Mouse (Mus musculus) heart, embryonic 13.5 days (tissue): ENCODE measurements around the gene Cntfr. TPM values are rescaled to one million over a fixed set of nuclear protein-coding genes. Genes with fewer than 3 reads are reported as not detected.
"Not testable (repeated sequence)": the region's sequence is repeated elsewhere in the genome, so short reads cannot be mapped to it uniquely, and the experiment has no call there.

Experiments
- ATAC-seq: fragments of 200-750 bp; cut with Nextera tagmentation; 2 replicates; pipeline ENCODE4 v1.8.0; 2017; ENCODE audit warnings: moderate TSS enrichment; ENCODE audit not compliant: insufficient number of reproducible peaks, low FRiP score, low TSS enrichment; ENCODE audit errors: extremely low read depth
- H3K27ac ChIP-seq: fragments of 300-500 bp; sonication (generic); replicated peaks from 2 replicates; pipeline ENCODE4 v1.5.1; 2015; ENCODE audit warnings: moderate library complexity, mild to moderate bottlenecking, inconsistent platforms
- H3K27me3 ChIP-seq: fragments of 300-500 bp; sonication (generic); replicated peaks from 2 replicates; pipeline ENCODE4 v1.6.1; 2015; ENCODE audit warnings: mild to moderate bottlenecking, inconsistent platforms
- H3K36me3 ChIP-seq: fragments of 300-500 bp; sonication (generic); 2 replicates; pipeline ENCODE4 v1.6.1; 2015; ENCODE audit warnings: mild to moderate bottlenecking, inconsistent platforms
- H3K4me1 ChIP-seq: fragments of 300-500 bp; sonication (generic); 2 replicates; pipeline ENCODE4 v1.6.1; 2015; ENCODE audit warnings: inconsistent platforms
- H3K4me2 ChIP-seq: fragments of 300-500 bp; sonication (generic); 2 replicates; pipeline ENCODE4 v1.6.1; 2015; ENCODE audit warnings: inconsistent platforms, mild to moderate bottlenecking, moderate library complexity
- H3K4me3 ChIP-seq: fragments of 300-500 bp; sonication (generic); 2 replicates; pipeline ENCODE4 v1.5.1; 2015; ENCODE audit warnings: moderate library complexity, mild to moderate bottlenecking, inconsistent platforms
- H3K9ac ChIP-seq: fragments of 300-500 bp; sonication (generic); 2 replicates; pipeline ENCODE4 v1.6.1; 2015; ENCODE audit warnings: inconsistent platforms, mild to moderate bottlenecking, moderate library complexity
- H3K9me3 ChIP-seq: fragments of 300-500 bp; sonication (generic); 2 replicates; pipeline ENCODE4 v1.6.1; 2016; ENCODE audit warnings: inconsistent platforms
- WGBS: fragments of 180-500 bp; shearing (Covaris S2); methylation state at CpG from one replicate; pipeline ENCODE4 v1.1.7; 2015; ENCODE audit warnings: mixed read lengths; 5-methylcytosine and 5-hydroxymethylcytosine counted together
- polyA plus RNA-seq: library from polyadenylated mRNA; unstranded; fragments of >200 nt; fragmentation: Nextera tagmentation; extraction: Ambion mirVana; gene quantifications from 2 replicates; pipeline ENCODE4 v1.2.1, GENCODE M21; 2015

Cntfr gene
- polyA plus RNA-seq, 1 experiment from 2014 or later, result 3.9 TPM

- 3% methylated on average over 13 of the region's 13 CpGs for WGBS
- Histone ChIP-seq H3K9me3 (no peaks in the 10 kb centered on the region), H3K9ac (0 out of 2 replicates have a peak overlapping the region, but pooled peaks have one; percentile 42), H3K27me3 (peaks cover 40% of the 10 kb centered on the region), H3K4me3 (0 out of 2 replicates have a peak overlapping the region, but pooled peaks have one; percentile 3), H3K4me1 (peaks cover 30% of the 10 kb centered on the region), H3K4me2 (peak overlapping the region; percentile 51), H3K27ac (no peak overlapping the region), H3K36me3 (peaks cover 18% of the 10 kb centered on the region; the same call in 1 of the 2 replicates)
- ATAC-seq, result peak; percentile 49
These were observed 10.2 kb upstream of the Cntfr start for GRCm38 (mm10) chr4:41707011-41707535.

DNA sequence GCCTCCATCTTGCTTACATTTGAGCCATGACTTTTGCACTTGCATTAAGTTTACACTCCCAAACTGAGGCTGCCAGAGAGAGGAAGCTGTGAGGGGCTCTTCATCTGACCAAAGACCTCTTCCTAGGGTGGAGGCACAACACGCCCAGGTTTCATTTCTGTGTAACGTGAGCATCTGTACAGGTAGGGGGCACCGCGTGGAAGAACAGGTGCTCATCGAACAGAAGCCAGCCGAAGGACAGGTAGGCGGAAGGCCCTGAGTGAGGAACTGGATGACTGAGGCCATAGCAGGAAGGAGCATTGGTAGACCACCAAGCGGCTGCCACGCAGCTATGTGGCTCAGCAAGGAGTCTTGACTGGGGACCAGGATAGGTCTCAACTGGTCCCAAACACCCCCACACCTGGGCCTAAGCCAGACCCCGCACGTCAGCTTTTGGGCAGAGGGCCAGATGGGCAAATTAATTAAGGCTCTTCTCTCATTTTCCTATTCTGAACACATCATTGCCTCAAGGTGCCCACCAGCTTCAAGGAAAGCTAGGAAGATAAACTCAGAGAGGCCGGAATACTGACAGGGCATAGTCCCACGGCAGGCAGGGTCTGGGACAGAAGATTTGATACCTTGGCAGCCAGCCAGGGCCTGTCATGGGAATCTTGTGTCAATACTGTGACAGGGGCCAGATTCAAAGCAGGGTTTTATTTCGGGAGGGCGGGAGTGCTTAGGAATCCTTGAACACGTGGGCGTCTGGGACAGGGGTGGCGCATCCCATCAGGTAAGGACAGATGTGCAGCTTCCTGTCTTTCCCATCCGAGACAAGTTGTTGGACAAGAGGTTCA is 9.2 kb upstream of the Cntfr start:
- WGBS, result 52% methylated on average over 19 of the region's 19 CpGs
- H3K4me3 ChIP-seq, result no peak overlapping the region
- ATAC-seq, result no peak

GRCm38 (mm10) chr4:41704651-41705050 is 7.8 kb upstream of the Cntfr start:
- Histone ChIP-seq H3K4me1 (peaks cover 22% of the 10 kb centered on the region), H3K36me3 (no peaks in the 10 kb centered on the region), H3K9me3 (no peaks in the 10 kb centered on the region), H3K9ac (no peak overlapping the region), H3K4me2 (no peak overlapping the region), H3K27ac (no peak overlapping the region), H3K27me3 (peaks cover 40% of the 10 kb centered on the region), H3K4me3 (no peak overlapping the region)
- ATAC-seq, result no peak
- 2% methylated on average over 5 of the region's 5 CpGs for WGBS

More for the DNA sequence above, 9.2 kb upstream of the Cntfr start:
- no peak overlapping the region for H3K9ac ChIP-seq
- H3K27ac ChIP-seq, result no peak overlapping the region
- peak overlapping the region; percentile 51; the same call in 1 of the 2 replicates for H3K4me2 ChIP-seq
- peaks cover 40% of the 10 kb centered on the region for H3K27me3 ChIP-seq
- H3K4me1 ChIP-seq, result peaks cover 22% of the 10 kb centered on the region
- peaks cover 9% of the 10 kb centered on the region; the same call in 1 of the 2 replicates for H3K36me3 ChIP-seq
- H3K9me3 ChIP-seq, result no peaks in the 10 kb centered on the region

GRCm38 (mm10) chr4:41702226-41702625 is 5.3 kb upstream of the Cntfr start:
- H3K4me3 ChIP-seq, H3K4me2 ChIP-seq, H3K36me3 ChIP-seq, H3K9me3 ChIP-seq, H3K9ac ChIP-seq, ATAC-seq, H3K27ac ChIP-seq: not testable (repeated sequence)
- peaks cover 37% of the 10 kb centered on the region for H3K27me3 ChIP-seq
- WGBS, result 59% methylated on average over 2 of the region's 2 CpGs
- peaks cover 21% of the 10 kb centered on the region for H3K4me1 ChIP-seq

DNA sequence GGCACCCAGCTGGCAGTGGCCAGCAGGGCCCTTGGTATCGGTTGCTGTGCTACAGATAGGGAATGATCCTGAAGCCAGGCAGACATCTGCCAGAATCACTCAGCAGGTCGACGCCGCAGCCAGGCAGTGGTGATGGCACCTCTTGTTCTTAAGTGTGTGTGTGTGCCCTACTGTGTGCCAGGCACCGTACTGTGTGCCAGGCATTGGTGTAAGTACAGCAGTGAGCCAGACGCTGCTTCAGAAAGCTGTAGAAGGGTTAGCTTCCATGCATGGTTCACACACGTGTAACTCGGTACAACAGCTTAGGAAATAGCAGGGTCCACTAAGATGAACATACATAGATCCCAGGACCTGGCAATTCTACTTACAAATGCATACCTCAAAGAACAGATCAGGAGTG is 3.3 kb upstream of the Cntfr start:
- H3K27me3 ChIP-seq, result peaks cover 26% of the 10 kb centered on the region
- not testable (repeated sequence) for H3K4me2 ChIP-seq, H3K9me3 ChIP-seq, H3K36me3 ChIP-seq, ATAC-seq, H3K4me3 ChIP-seq, H3K27ac ChIP-seq, H3K9ac ChIP-seq, H3K4me1 ChIP-seq
- 58% methylated on average over 2 of the region's 8 CpGs for WGBS

GRCm38 (mm10) chr4:41699783-41700182 is 2.9 kb upstream of the Cntfr start, which contains the start of gene Il11ra1:
TSS of gene Il11ra1 (plus strand) at chr4:41699989.
- WGBS, result 67% methylated on average over 10 of the region's 10 CpGs
- H3K4me3 ChIP-seq, ATAC-seq, H3K27ac ChIP-seq, H3K36me3 ChIP-seq, H3K9ac ChIP-seq, H3K4me1 ChIP-seq, H3K9me3 ChIP-seq: not testable (repeated sequence)
- Histone ChIP-seq H3K4me2 (peak within 1 kb of the TSS; percentile 37), H3K27me3 (peaks cover 22% of the 10 kb centered on the region)

GRCm38 (mm10) chr4:41698421-41699016 is 1.6 kb upstream of the Cntfr start:
- peak overlapping the region; percentile 37 for H3K4me2 ChIP-seq
- 7% methylated on average over 20 of the region's 32 CpGs for WGBS

DNA sequence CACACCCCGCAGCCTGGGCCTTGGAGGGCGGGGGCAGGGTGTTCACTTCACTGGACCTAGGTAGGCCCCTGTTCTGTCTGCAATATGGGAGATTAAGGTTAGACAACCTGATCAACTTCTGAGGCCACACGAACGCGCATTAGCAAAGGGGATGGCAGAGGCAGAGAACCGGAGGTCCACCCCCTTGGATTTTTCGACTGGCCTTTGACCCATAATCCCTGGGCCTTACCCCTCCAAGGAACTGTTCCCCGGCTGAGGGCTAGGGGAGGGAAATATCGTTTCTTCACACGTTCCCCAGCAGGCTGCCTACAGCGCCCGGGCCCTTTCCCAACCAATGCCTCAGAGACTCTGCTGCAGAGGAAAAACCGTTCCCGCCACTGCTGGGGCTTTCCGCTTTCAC is 437 bp downstream of the Cntfr start:
- not testable (repeated sequence) for H3K36me3 ChIP-seq, H3K4me1 ChIP-seq, H3K9ac ChIP-seq, ATAC-seq, H3K27ac ChIP-seq, H3K9me3 ChIP-seq
- peaks cover 14% of the 10 kb centered on the region for H3K27me3 ChIP-seq
- 11% methylated on average over 14 of the region's 15 CpGs for WGBS
- H3K4me3 ChIP-seq, result peak overlapping the region; percentile 21; the same call in 1 of the 2 replicates
- peak overlapping the region; percentile 57 for H3K4me2 ChIP-seq

More at GRCm38 (mm10) chr4:41698421-41699016, 1.6 kb upstream of the Cntfr start:
- H3K4me1 ChIP-seq, H3K9ac ChIP-seq, H3K9me3 ChIP-seq, H3K4me3 ChIP-seq, H3K36me3 ChIP-seq, ATAC-seq, H3K27ac ChIP-seq: not testable (repeated sequence)
- peaks cover 13% of the 10 kb centered on the region for H3K27me3 ChIP-seq

DNA sequence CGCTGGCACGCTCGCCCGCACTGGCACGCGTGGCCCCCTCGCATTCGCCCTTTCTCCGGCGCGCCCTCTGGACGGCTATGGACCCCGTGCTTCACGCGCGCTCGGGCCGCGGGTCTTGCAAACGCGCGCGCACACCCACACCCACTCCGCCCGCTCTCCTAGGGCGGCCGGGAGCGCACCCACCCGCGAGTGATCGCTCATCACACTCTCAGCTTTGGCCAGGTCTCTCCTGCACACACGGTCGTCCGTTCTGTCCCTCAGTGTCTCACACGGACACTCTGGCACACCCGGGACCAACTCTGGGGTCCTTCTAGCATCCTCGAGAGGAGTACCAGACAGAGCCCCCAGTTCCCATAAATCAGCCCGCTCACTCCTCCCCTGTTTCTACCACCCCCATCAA is 1.1 kb downstream of the Cntfr start:
- peak overlapping the region; percentile 54 for H3K4me2 ChIP-seq
- not testable (repeated sequence) for H3K36me3 ChIP-seq, H3K9me3 ChIP-seq, H3K4me1 ChIP-seq, H3K27ac ChIP-seq, H3K9ac ChIP-seq, ATAC-seq
- peaks cover 14% of the 10 kb centered on the region for H3K27me3 ChIP-seq
- 7% methylated on average over 14 of the region's 38 CpGs for WGBS
- peak overlapping the region; percentile 30; the same call in 1 of the 2 replicates for H3K4me3 ChIP-seq

DNA sequence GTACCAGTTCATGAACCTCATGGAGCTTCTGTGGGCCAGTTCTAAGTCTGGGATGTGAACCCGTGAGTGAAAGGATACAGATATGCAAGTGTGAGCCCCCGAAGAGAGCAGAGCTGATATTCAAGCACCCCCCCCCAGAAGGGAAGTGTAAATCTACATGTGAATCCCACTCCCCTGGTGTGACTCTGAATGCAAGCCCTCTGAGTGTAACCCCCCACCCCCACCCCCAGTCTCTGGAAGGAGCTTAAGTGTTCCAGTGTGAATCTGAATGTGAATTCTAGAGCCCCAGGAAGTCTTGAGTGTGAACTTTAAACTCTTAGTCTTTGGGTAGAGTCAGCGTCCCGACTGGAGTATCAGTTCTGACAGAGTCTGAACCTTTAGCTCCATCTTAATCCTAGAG is 3.4 kb downstream of the Cntfr start:
- H3K27ac ChIP-seq, H3K36me3 ChIP-seq, H3K9ac ChIP-seq, H3K4me3 ChIP-seq, H3K4me1 ChIP-seq, H3K4me2 ChIP-seq, ATAC-seq, H3K9me3 ChIP-seq: not testable (repeated sequence)
- WGBS, result 11% methylated on average over 4 of the region's 4 CpGs
- peaks cover 14% of the 10 kb centered on the region for H3K27me3 ChIP-seq

DNA sequence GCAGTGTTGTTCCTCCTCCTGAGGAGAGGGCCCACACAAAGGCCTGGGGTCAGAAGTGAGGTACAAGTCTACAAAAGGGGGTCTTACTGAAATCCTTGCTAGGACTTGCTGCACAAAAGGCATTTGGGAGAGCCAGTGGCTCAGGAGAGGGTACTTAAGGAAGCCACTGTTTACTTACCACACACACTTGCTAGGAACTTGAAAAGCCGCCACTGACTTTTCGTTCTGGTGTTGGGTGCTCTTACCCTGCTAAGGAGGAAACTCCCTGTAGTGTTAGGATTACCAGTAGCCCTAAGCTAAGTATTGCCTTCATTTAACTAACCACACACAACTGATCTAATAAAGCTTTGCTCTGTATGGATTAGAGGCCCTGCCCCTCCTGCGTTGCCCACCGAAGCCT is 6.9 kb downstream of the Cntfr start:
- not testable (repeated sequence) for H3K9me3 ChIP-seq, ATAC-seq

More for the DNA sequence above, 6.9 kb downstream of the Cntfr start:
- H3K27me3 ChIP-seq, H3K4me2 ChIP-seq, H3K27ac ChIP-seq, H3K4me3 ChIP-seq, H3K36me3 ChIP-seq, H3K9ac ChIP-seq, H3K4me1 ChIP-seq: not testable (repeated sequence)
- WGBS, result no CpG with 5 or more reads among the region's 4 CpGs
